Mouse (Mus musculus) midbrain, embryonic 12.5 days (tissue): ENCODE measurements around the gene 4921539E11Rik. TPM values are rescaled to one million over a fixed set of nuclear protein-coding genes. Genes with fewer than 3 reads are reported as not detected.

Experiments
- ATAC-seq: fragments of 200-750 bp; cut with Nextera tagmentation; 2 replicates; pipeline ENCODE4 v1.8.0; 2017; ENCODE audit warnings: low read depth, moderate TSS enrichment, moderate library complexity; ENCODE audit not compliant: low FRiP score
- H3K27ac ChIP-seq: fragments of 300-500 bp; sonication (generic); replicated peaks from 2 replicates; pipeline ENCODE4 v1.5.1; 2016; ENCODE audit warnings: mild to moderate bottlenecking
- H3K27me3 ChIP-seq: fragments of 300-500 bp; sonication (generic); 2 replicates; pipeline ENCODE4 v1.6.1; 2016; ENCODE audit warnings: mild to moderate bottlenecking
- H3K36me3 ChIP-seq: fragments of 300-500 bp; sonication (generic); 2 replicates; pipeline ENCODE4 v1.6.1; 2016
- H3K4me1 ChIP-seq: fragments of 300-500 bp; sonication (generic); 2 replicates; pipeline ENCODE4 v1.6.1; 2016
- H3K4me2 ChIP-seq: fragments of 300-500 bp; sonication (generic); replicated peaks from 2 replicates; pipeline ENCODE4 v1.6.1; 2016; ENCODE audit warnings: mild to moderate bottlenecking, moderate library complexity
- H3K4me3 ChIP-seq: fragments of 300-500 bp; sonication (generic); 2 replicates; pipeline ENCODE4 v1.5.1; 2016; ENCODE audit warnings: mild to moderate bottlenecking
- H3K9ac ChIP-seq: fragments of 300-500 bp; sonication (generic); replicated peaks from 2 replicates; pipeline ENCODE4 v1.6.1; 2016; ENCODE audit warnings: mild to moderate bottlenecking, moderate library complexity
- H3K9me3 ChIP-seq: fragments of 300-500 bp; sonication (generic); 2 replicates; pipeline ENCODE4 v1.6.1; 2016; ENCODE audit warnings: mild to moderate bottlenecking
- WGBS: fragments of 180-500 bp; shearing (Covaris S2); methylation state at CpG from one replicate; pipeline ENCODE4 v1.1.7; 2016; 5-methylcytosine and 5-hydroxymethylcytosine counted together
- polyA plus RNA-seq: library from polyadenylated mRNA; unstranded; fragments of >200 nt; fragmentation: Nextera tagmentation; extraction: Ambion mirVana; gene quantifications from 2 replicates; pipeline ENCODE4 v1.2.1, GENCODE M21; 2016

The 4921539E11Rik gene
- polyA plus RNA-seq, 1 experiment from 2014 or later = not detected

GRCm38 (mm10) chr4:103273021-103273420 is 17.6 kb downstream of the 4921539E11Rik start:
- Histone ChIP-seq H3K4me3 (no peak overlapping the region), H3K4me1 (no peaks in the 10 kb centered on the region), H3K27me3 (no peaks in the 10 kb centered on the region), H3K27ac (no peak overlapping the region), H3K4me2 (no peak overlapping the region), H3K36me3 (no peaks in the 10 kb centered on the region), H3K9ac (no peak overlapping the region), H3K9me3 (no peaks in the 10 kb centered on the region)
- 86% methylated on average over 7 of the region's 8 CpGs for WGBS
- ATAC-seq = no peak

GRCm38 (mm10) chr4:103269336-103269735 is 21.3 kb downstream of the 4921539E11Rik start:
- 85% methylated on average over 4 of the region's 4 CpGs for WGBS
- Histone ChIP-seq H3K27me3 (no peaks in the 10 kb centered on the region), H3K4me1 (no peaks in the 10 kb centered on the region), H3K4me2 (no peak overlapping the region), H3K27ac (no peak overlapping the region), H3K36me3 (no peaks in the 10 kb centered on the region), H3K4me3 (no peak overlapping the region), H3K9me3 (no peaks in the 10 kb centered on the region), H3K9ac (no peak overlapping the region)
- ATAC-seq = no peak

GRCm38 (mm10) chr4:103265166-103265565 is 25.5 kb downstream of the 4921539E11Rik start:
- Histone ChIP-seq H3K9me3 (no peaks in the 10 kb centered on the region), H3K9ac (no peak overlapping the region), H3K4me1 (0 out of 2 replicates have a peak, but pooled peaks cover 4% of the 10 kb centered on the region), H3K4me3 (no peak overlapping the region), H3K27ac (no peak overlapping the region), H3K27me3 (no peaks in the 10 kb centered on the region), H3K4me2 (no peak overlapping the region), H3K36me3 (no peaks in the 10 kb centered on the region)
- ATAC-seq = no peak
- 63% methylated on average over 2 of the region's 2 CpGs for WGBS

- Histone ChIP-seq H3K4me2 (no peak overlapping the region), H3K27ac (no peak overlapping the region), H3K9me3 (no peaks in the 10 kb centered on the region), H3K36me3 (no peaks in the 10 kb centered on the region), H3K9ac (no peak overlapping the region), H3K27me3 (no peaks in the 10 kb centered on the region), H3K4me3 (no peak overlapping the region), H3K4me1 (0 out of 2 replicates have a peak, but pooled peaks cover 4% of the 10 kb centered on the region)
- 37% methylated on average over 8 of the region's 8 CpGs for WGBS
- no peak for ATAC-seq
Measured at GRCm38 (mm10) chr4:103263812-103264396, 26.8 kb downstream of the 4921539E11Rik start.

- no peaks in the 10 kb centered on the region for H3K27me3 ChIP-seq
- no peaks in the 10 kb centered on the region for H3K9me3 ChIP-seq
Measured at GRCm38 (mm10) chr4:103263378-103263777, 27.3 kb downstream of the 4921539E11Rik start.

GRCm38 (mm10) chr4:103258817-103259216 is 31.8 kb downstream of the 4921539E11Rik start:
- no peak overlapping the region for H3K27ac ChIP-seq
- no peaks in the 10 kb centered on the region for H3K36me3 ChIP-seq
- 0 out of 2 replicates have a peak, but pooled peaks cover under 1% of the 10 kb centered on the region for H3K4me1 ChIP-seq
- H3K9me3 ChIP-seq = no peaks in the 10 kb centered on the region
- no peak overlapping the region for H3K4me3 ChIP-seq
- no peak for ATAC-seq
- H3K9ac ChIP-seq = no peak overlapping the region
- WGBS = 89% methylated on average over 3 of the region's 3 CpGs
- no peaks in the 10 kb centered on the region for H3K27me3 ChIP-seq
- no peak overlapping the region for H3K4me2 ChIP-seq

More at GRCm38 (mm10) chr4:103263378-103263777, 27.3 kb downstream of the 4921539E11Rik start:
- Histone ChIP-seq H3K4me1 (0 out of 2 replicates have a peak, but pooled peaks cover 4% of the 10 kb centered on the region), H3K27ac (no peak overlapping the region), H3K4me2 (no peak overlapping the region), H3K4me3 (no peak overlapping the region), H3K36me3 (no peaks in the 10 kb centered on the region), H3K9ac (no peak overlapping the region)
- WGBS = 69% methylated on average over 5 of the region's 5 CpGs
- no peak for ATAC-seq

- Histone ChIP-seq H3K4me1 (no peaks in the 10 kb centered on the region), H3K4me3 (no peak overlapping the region), H3K9me3 (no peaks in the 10 kb centered on the region), H3K9ac (no peak overlapping the region), H3K27ac (no peak overlapping the region), H3K4me2 (no peak overlapping the region), H3K27me3 (no peaks in the 10 kb centered on the region), H3K36me3 (no peaks in the 10 kb centered on the region)
- 86% methylated on average over 4 of the region's 4 CpGs for WGBS
- no peak for ATAC-seq
Measured at GRCm38 (mm10) chr4:103253846-103254245, 36.8 kb downstream of the 4921539E11Rik start.

GRCm38 (mm10) chr4:103249436-103250085 is 41.1 kb downstream of the 4921539E11Rik start:
- Histone ChIP-seq H3K36me3 (no peaks in the 10 kb centered on the region), H3K4me1 (no peaks in the 10 kb centered on the region), H3K27me3 (no peaks in the 10 kb centered on the region), H3K9me3 (no peaks in the 10 kb centered on the region), H3K4me3 (no peak overlapping the region), H3K27ac (no peak overlapping the region), H3K4me2 (no peak overlapping the region), H3K9ac (no peak overlapping the region)
- 73% methylated on average over 6 of the region's 6 CpGs for WGBS
- ATAC-seq = no peak

GRCm38 (mm10) chr4:103247813-103248212 is 42.9 kb downstream of the 4921539E11Rik start:
- no peak overlapping the region for H3K4me2 ChIP-seq
- 86% methylated on average over 2 of the region's 2 CpGs for WGBS

GRCm38 (mm10) chr4:103247249-103247648 is 43.4 kb downstream of the 4921539E11Rik start:
- no peak for ATAC-seq
- H3K36me3 ChIP-seq = no peaks in the 10 kb centered on the region
- no peak overlapping the region for H3K4me2 ChIP-seq
- no peaks in the 10 kb centered on the region for H3K27me3 ChIP-seq
- H3K9me3 ChIP-seq = no peaks in the 10 kb centered on the region
- WGBS = 84% methylated on average over 3 of the region's 3 CpGs
- no peak overlapping the region for H3K9ac ChIP-seq
- H3K4me1 ChIP-seq = no peaks in the 10 kb centered on the region
- no peak overlapping the region for H3K27ac ChIP-seq
- no peak overlapping the region for H3K4me3 ChIP-seq

More at GRCm38 (mm10) chr4:103247813-103248212, 42.9 kb downstream of the 4921539E11Rik start:
- Histone ChIP-seq H3K4me1 (no peaks in the 10 kb centered on the region), H3K4me3 (no peak overlapping the region), H3K27ac (no peak overlapping the region), H3K9ac (no peak overlapping the region), H3K36me3 (no peaks in the 10 kb centered on the region), H3K27me3 (no peaks in the 10 kb centered on the region), H3K9me3 (no peaks in the 10 kb centered on the region)
- ATAC-seq = no peak

GRCm38 (mm10) chr4:103232156-103232555 is 58.5 kb downstream of the 4921539E11Rik start:
- no peak for ATAC-seq

GRCm38 (mm10) chr4:103222854-103223253 is 67.8 kb downstream of the 4921539E11Rik start:
- Histone ChIP-seq H3K9ac (no peak overlapping the region), H3K4me1 (peaks cover 2% of the 10 kb centered on the region; the same call in 1 of the 2 replicates), H3K4me2 (no peak overlapping the region), H3K4me3 (no peak overlapping the region), H3K27ac (no peak overlapping the region), H3K36me3 (no peaks in the 10 kb centered on the region), H3K27me3 (no peaks in the 10 kb centered on the region), H3K9me3 (no peaks in the 10 kb centered on the region)
- no peak for ATAC-seq
- WGBS = 44% methylated on average over 9 of the region's 9 CpGs

More at GRCm38 (mm10) chr4:103232156-103232555, 58.5 kb downstream of the 4921539E11Rik start:
- no peak overlapping the region for H3K4me2 ChIP-seq
- H3K27ac ChIP-seq = no peak overlapping the region
- no peak overlapping the region for H3K9ac ChIP-seq
- WGBS = 41% methylated on average over 2 of the region's 2 CpGs
- H3K27me3 ChIP-seq = no peaks in the 10 kb centered on the region
- H3K4me1 ChIP-seq = no peaks in the 10 kb centered on the region
- no peaks in the 10 kb centered on the region for H3K9me3 ChIP-seq
- H3K36me3 ChIP-seq = no peaks in the 10 kb centered on the region
- H3K4me3 ChIP-seq = no peak overlapping the region
